Mouse (Mus musculus) myocyte (in vitro differentiated cells): ENCODE data around the gene Gpc6.

Experiments
- CEBPB ChIP-seq: IDR thresholded peaks from 2 replicates; pipeline ENCODE4 v1.6.1; 2011; ENCODE audit warnings: mild to moderate bottlenecking, moderate library complexity; ENCODE audit not compliant: poor library complexity, insufficient read depth, severe bottlenecking
- E2F4 ChIP-seq: IDR thresholded peaks from one replicate; pipeline ENCODE4 v1.6.1; 2011; ENCODE audit warnings: mild to moderate bottlenecking, control low read depth, moderate library complexity; ENCODE audit not compliant: insufficient read depth
- MAX ChIP-seq: IDR thresholded peaks from one replicate; pipeline ENCODE4 v1.6.1; 2011; ENCODE audit warnings: low read depth, mild to moderate bottlenecking, control low read depth
- MYOD1 ChIP-seq, 3 experiments: IDR thresholded peaks; one replicate each; pipeline ENCODE4 v1.6.1; 2011; ENCODE audit warnings: control low read depth in 2 of 3, low read depth in 2 of 3, mild to moderate bottlenecking in 2 of 3, moderate library complexity in 1 of 3; ENCODE audit not compliant: insufficient read length in 2 of 3, control insufficient read depth in 1 of 3
- MYOG ChIP-seq, 3 experiments: IDR thresholded peaks; one replicate each; pipeline ENCODE4 v1.6.1; 2011; ENCODE audit warnings: control low read depth in 2 of 3, low read depth in 2 of 3, mild to moderate bottlenecking in 2 of 3; ENCODE audit not compliant: insufficient read length in 2 of 3, control insufficient read depth in 1 of 3, insufficient read depth in 1 of 3
- POLR2A ChIP-seq: IDR thresholded peaks from one replicate; pipeline ENCODE4 v1.6.1; 2011; ENCODE audit warnings: low read depth, mild to moderate bottlenecking, control low read depth, moderate library complexity; ENCODE audit not compliant: insufficient read length
- POLR2AphosphoS2 ChIP-seq: IDR thresholded peaks from one replicate; pipeline ENCODE4 v1.6.1; 2011; ENCODE audit warnings: low read depth, control low read depth; ENCODE audit not compliant: insufficient read length
- REST ChIP-seq: IDR thresholded peaks from one replicate; pipeline ENCODE4 v1.6.1; 2011; ENCODE audit warnings: mild to moderate bottlenecking, control low read depth, moderate library complexity; ENCODE audit not compliant: insufficient read depth, insufficient read length
- SRF ChIP-seq: IDR thresholded peaks from one replicate; pipeline ENCODE4 v1.6.1; 2011; ENCODE audit warnings: low read depth; ENCODE audit not compliant: control insufficient read depth, insufficient read length
- TCF12 ChIP-seq: IDR thresholded peaks from one replicate; pipeline ENCODE4 v1.6.1; 2011; ENCODE audit warnings: mild to moderate bottlenecking, control low read depth; ENCODE audit not compliant: poor library complexity, insufficient read depth, severe bottlenecking
- TCF3 ChIP-seq: IDR thresholded peaks from one replicate; pipeline ENCODE4 v1.6.1; 2011; ENCODE audit warnings: low read depth, control low read depth; ENCODE audit not compliant: insufficient read length
- USF1 ChIP-seq: IDR thresholded peaks from one replicate; pipeline ENCODE4 v1.6.1; 2011; ENCODE audit warnings: low read depth, mild to moderate bottlenecking, control low read depth, moderate library complexity

DNA sequence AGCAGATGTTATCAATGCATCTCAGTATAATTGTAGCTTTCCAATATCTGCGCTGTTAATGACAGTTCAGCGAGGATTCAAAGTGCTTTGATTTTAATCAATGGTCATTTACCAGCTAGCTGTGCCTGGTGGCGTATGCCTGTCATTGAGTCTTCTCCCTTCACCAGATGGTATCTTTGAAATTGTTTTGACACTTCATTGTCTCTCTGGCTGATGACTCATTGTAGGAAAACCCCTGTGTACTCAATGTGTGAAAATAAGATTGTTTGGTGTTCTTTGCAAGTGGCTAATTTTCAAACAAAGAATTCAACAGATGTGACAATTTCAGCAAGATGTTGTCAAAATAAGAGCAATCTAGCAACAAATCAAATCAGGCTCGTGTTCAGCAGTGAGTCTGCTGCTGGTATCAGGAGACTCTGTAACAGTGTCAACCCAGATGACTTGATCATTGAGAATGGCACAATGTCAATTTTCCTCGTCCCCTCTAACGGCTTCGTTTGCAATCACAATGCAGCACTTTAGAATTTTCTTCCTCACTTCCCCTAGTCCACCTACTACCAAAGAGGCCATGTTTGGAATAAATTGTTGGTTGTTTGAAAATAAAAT, 631.7 kb downstream of the Gpc6 start:
- TF ChIP-seq MAX (no peak), USF1 (no peak), MYOD1 (IDR thresholded peaks at IDR 0.05; ENCODE audit: control insufficient read depth in 1 of 3, insufficient read length in 2 of 3, low read depth in 2 of 3) (no peak), POLR2AphosphoS2 (no peak), POLR2A (no peak), E2F4 (no peak), TCF12 (no peak), CEBPB (no peak), SRF (no peak), TCF3 (no peak), MYOG (IDR thresholded peaks at IDR 0.05; ENCODE audit: control insufficient read depth in 1 of 3, insufficient read depth in 1 of 3, insufficient read length in 2 of 3, low read depth in 2 of 3) (no peak), REST (no peak)
